Mouse (Mus musculus) cortical plate, adult 2 months (tissue): ENCODE data around the gene Chrne.

Experiments
- CTCF ChIP-seq: fragments of 200-500 bp; IDR thresholded peaks from 2 replicates; pipeline ENCODE4 v1.5.1; 2011; ENCODE audit warnings: mild to moderate bottlenecking, control low read depth, low read length; ENCODE audit not compliant: insufficient read depth; ENCODE audit errors: extremely low read depth
- POLR2A ChIP-seq: fragments of 200-500 bp; IDR thresholded peaks from 2 replicates; pipeline ENCODE4 v1.6.1; 2011; ENCODE audit warnings: mild to moderate bottlenecking, low read length, control low read depth; ENCODE audit not compliant: insufficient read depth; ENCODE audit errors: extremely low read depth

DNA sequence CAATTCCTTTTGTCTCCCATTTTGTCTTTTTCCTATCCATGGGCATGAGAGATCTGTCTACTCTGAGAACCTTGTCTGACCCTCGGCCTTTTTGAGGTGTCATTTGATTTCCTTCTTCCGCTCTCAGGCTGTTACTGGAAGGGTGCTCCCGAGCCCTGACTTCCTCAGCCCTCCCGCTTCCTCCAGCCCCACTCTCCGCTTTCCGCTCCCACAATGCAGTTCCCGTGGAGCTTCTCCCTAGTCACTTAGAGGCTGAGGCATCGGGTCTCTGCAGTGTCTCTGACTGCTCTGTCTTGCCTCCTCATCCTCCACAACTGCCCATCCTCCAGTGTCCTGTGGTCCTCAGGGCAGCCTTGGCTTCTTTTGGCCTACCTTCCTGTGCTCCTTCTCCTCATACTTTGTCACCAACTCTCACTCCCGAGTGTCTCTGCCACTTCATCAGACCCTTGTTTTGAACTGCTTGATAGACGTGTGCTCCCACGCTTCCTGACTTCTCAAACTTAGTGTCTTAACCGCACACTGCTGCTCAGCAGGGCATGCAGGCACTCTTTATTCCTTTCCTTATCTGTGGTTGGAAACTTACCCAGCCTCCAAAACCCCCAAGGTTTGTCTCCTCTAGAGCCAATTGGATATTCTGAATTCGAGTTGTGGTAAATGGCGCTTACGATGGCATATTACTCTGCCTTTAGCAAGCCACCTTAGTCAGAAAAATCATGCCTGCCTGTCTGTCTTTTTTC lies 24.6 kb downstream of the Chrne start:
- TF ChIP-seq CTCF (no peak), POLR2A (no peak)
